Mouse (Mus musculus): ENCODE data around the gene St3gal5. TPM values are rescaled to one million over a fixed set of nuclear protein-coding genes. Genes with fewer than 3 reads are reported as not detected.
"Not testable (repeated sequence)": the region's sequence is repeated elsewhere in the genome, so short reads cannot be mapped to it uniquely, and the experiment has no call there.

St3gal5 gene
- polyA plus RNA-seq, 1 experiment from 2014 or later = 28.8 TPM

DNA sequence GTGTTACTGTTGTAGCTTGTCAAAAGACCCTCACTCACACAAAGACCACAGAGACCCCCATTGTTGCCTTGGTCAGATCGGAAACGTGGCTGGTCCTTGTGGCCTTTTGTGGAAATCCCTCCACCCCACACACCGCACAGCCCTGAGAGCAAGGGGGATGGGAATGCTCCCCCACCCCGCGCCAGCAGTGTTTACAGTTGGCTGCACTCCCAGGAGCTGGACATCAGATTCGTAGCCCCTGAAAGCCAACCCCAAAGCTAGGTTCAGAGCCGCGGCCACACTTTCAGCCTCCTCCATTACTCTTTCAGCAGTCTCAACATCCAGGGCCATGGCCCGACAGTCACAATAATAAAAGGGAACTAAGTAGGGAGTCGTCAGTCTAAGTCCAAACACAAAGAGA, 36.7 kb upstream of the St3gal5 start:
- ATAC-seq (replicated peaks; ENCODE audit: insufficient number of reproducible peaks, low FRiP score, low TSS enrichment, low read depth); H3K9me3 ChIP-seq (replicated peaks; ENCODE audit: control insufficient read depth, low read length); H3K4me3 ChIP-seq (ENCODE audit: low read depth, low read length); H3K27ac ChIP-seq (replicated peaks; ENCODE audit: low read depth, low read length); H3K4me2 ChIP-seq (ENCODE audit: low read depth, low read length); H3K4me1 ChIP-seq (ENCODE audit: control insufficient read depth, insufficient read depth, low read length); DNase-seq (ENCODE audit: low spot score); H3K36me3 ChIP-seq (replicated peaks; ENCODE audit: control insufficient read depth, insufficient read depth, low read depth, low read length); H3K27me3 ChIP-seq (ENCODE audit: control insufficient read depth, insufficient read depth, low read length); H3K9ac ChIP-seq (replicated peaks; ENCODE audit: low read length): not testable (repeated sequence)
- 73% methylated on average over 10 of the region's 10 CpGs for WGBS

DNA sequence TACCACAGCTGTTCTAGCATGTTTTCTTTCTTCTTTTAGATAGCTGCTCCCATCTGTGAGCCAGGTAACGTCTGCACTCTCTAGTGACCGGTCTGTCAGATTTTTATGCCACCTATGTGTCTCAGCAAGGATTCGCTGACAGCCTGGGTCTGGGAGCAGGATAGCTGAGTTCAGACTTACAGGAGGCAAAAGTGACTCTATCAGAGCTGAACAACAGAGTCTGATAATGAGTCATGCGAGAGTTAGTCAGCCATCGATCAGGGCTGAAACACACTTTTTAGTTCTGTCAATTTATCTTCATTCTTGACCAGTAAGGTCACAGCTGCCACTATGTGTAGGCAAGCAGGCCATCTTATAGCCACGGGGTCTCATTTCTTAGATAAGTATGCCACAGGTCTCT, 33.7 kb upstream of the St3gal5 start:
- no peaks in the 10 kb centered on the region for H3K36me3 ChIP-seq (replicated peaks; ENCODE audit: control insufficient read depth, insufficient read depth, low read depth, low read length)
- no peak overlapping the region for H3K9ac ChIP-seq (replicated peaks; ENCODE audit: low read length)
- H3K4me2 ChIP-seq (ENCODE audit: low read depth, low read length) = no peak overlapping the region
- no peaks in the 10 kb centered on the region for H3K4me1 ChIP-seq (ENCODE audit: control insufficient read depth, insufficient read depth, low read length)
- H3K27me3 ChIP-seq (ENCODE audit: control insufficient read depth, insufficient read depth, low read length) = no peaks in the 10 kb centered on the region
- no peaks in the 10 kb centered on the region for H3K9me3 ChIP-seq (replicated peaks; ENCODE audit: control insufficient read depth, low read length)
- no peak overlapping the region for H3K27ac ChIP-seq (replicated peaks; ENCODE audit: low read depth, low read length)
- WGBS = 81% methylated on average over 6 of the region's 6 CpGs
- DNase-seq (ENCODE audit: low spot score) (no peak), ATAC-seq (replicated peaks; ENCODE audit: insufficient number of reproducible peaks, low FRiP score, low TSS enrichment, low read depth) (no peak)
- no peak overlapping the region for H3K4me3 ChIP-seq (ENCODE audit: low read depth, low read length)

GRCm38 (mm10) chr6:72065988-72066387, 31.4 kb upstream of the St3gal5 start:
- no peak overlapping the region for H3K9ac ChIP-seq (replicated peaks; ENCODE audit: low read length)
- 72% methylated on average over 9 of the region's 10 CpGs for WGBS
- H3K27me3 ChIP-seq (ENCODE audit: control insufficient read depth, insufficient read depth, low read length) = no peaks in the 10 kb centered on the region
- H3K4me3 ChIP-seq (ENCODE audit: low read depth, low read length) = no peak overlapping the region
- H3K9me3 ChIP-seq (replicated peaks; ENCODE audit: control insufficient read depth, low read length) = no peaks in the 10 kb centered on the region
- no peak for ATAC-seq (replicated peaks; ENCODE audit: insufficient number of reproducible peaks, low FRiP score, low TSS enrichment, low read depth)
- no peak overlapping the region for H3K27ac ChIP-seq (replicated peaks; ENCODE audit: low read depth, low read length)
- H3K36me3 ChIP-seq (replicated peaks; ENCODE audit: control insufficient read depth, insufficient read depth, low read depth, low read length) = no peaks in the 10 kb centered on the region
- DNase-seq (ENCODE audit: low spot score) = no peak
- H3K4me2 ChIP-seq (ENCODE audit: low read depth, low read length) = no peak overlapping the region
- no peaks in the 10 kb centered on the region for H3K4me1 ChIP-seq (ENCODE audit: control insufficient read depth, insufficient read depth, low read length)

DNA sequence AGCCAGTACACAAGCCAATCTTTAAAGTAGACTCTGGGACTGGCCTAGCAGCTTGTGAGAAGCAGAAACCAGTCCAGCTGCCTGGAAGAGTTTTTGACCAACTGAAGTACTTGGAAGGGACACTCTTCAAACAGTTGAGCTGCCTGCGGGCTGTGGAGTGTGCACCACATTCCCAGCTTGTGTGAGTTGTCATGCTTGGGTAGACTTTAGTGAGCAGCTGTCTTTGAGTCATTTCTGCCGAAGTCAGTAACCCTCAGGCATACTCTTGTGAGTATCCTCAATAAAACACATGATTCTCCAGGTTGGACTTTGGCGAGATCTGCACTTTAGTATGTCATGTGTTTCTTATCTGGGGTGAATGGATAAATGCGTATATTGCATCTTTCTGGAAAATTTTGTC, 29.0 kb upstream of the St3gal5 start:
- DNase-seq (ENCODE audit: low spot score) (no peak), ATAC-seq (replicated peaks; ENCODE audit: insufficient number of reproducible peaks, low FRiP score, low TSS enrichment, low read depth) (no peak)
- no peaks in the 10 kb centered on the region for H3K9me3 ChIP-seq (replicated peaks; ENCODE audit: control insufficient read depth, low read length)
- no peaks in the 10 kb centered on the region for H3K36me3 ChIP-seq (replicated peaks; ENCODE audit: control insufficient read depth, insufficient read depth, low read depth, low read length)
- no peaks in the 10 kb centered on the region for H3K4me1 ChIP-seq (ENCODE audit: control insufficient read depth, insufficient read depth, low read length)
- 88% methylated on average over 4 of the region's 4 CpGs for WGBS
- H3K9ac ChIP-seq (replicated peaks; ENCODE audit: low read length) = no peak overlapping the region
- no peak overlapping the region for H3K4me3 ChIP-seq (ENCODE audit: low read depth, low read length)
- H3K27me3 ChIP-seq (ENCODE audit: control insufficient read depth, insufficient read depth, low read length) = no peaks in the 10 kb centered on the region
- H3K4me2 ChIP-seq (ENCODE audit: low read depth, low read length) = no peak overlapping the region
- H3K27ac ChIP-seq (replicated peaks; ENCODE audit: low read depth, low read length) = no peak overlapping the region

DNA sequence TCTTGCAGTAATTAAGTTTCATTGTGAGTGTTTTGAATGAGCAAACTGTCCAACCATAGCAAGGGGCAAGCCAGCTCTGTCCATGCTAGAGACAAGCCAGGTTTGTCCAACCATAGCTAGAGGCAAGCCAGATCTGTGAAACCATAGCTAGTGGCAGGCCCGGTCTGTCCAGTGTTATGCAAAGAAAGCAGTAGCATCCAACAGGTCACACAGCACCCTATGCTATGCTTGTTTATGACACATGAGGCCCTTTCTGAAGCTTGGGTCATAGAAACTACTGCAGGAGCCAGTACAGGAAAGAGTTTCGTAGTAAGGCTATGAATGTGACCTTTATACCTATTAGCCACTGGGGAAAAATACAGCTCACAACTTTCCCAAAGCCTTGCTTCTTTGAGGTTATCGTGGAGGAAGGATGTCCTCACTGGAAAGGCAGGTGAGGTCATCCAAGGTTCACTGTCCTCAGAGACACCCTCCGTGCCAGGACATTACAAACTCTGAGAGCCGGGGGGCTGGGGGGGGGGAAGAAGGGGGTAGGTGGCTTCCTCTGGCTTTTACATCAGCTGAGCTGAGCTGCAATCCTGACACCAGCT, 26.0 kb upstream of the St3gal5 start:
- H3K4me1 ChIP-seq (ENCODE audit: control insufficient read depth, insufficient read depth, low read length) = no peaks in the 10 kb centered on the region
- H3K9me3 ChIP-seq (replicated peaks; ENCODE audit: control insufficient read depth, low read length) = no peaks in the 10 kb centered on the region
- no peak overlapping the region for H3K27ac ChIP-seq (replicated peaks; ENCODE audit: low read depth, low read length)
- no peaks in the 10 kb centered on the region for H3K36me3 ChIP-seq (replicated peaks; ENCODE audit: control insufficient read depth, insufficient read depth, low read depth, low read length)
- no peaks in the 10 kb centered on the region for H3K27me3 ChIP-seq (ENCODE audit: control insufficient read depth, insufficient read depth, low read length)
- H3K9ac ChIP-seq (replicated peaks; ENCODE audit: low read length) = no peak overlapping the region
- WGBS = 79% methylated on average over 5 of the region's 5 CpGs
- ATAC-seq (replicated peaks; ENCODE audit: insufficient number of reproducible peaks, low FRiP score, low TSS enrichment, low read depth) (no peak), DNase-seq (ENCODE audit: low spot score) (no peak)
- H3K4me3 ChIP-seq (ENCODE audit: low read depth, low read length) = no peak overlapping the region
- H3K4me2 ChIP-seq (ENCODE audit: low read depth, low read length) = no peak overlapping the region

- H3K36me3 ChIP-seq (replicated peaks; ENCODE audit: control insufficient read depth, insufficient read depth, low read depth, low read length) = no peaks in the 10 kb centered on the region
- H3K4me3 ChIP-seq (ENCODE audit: low read depth, low read length) = no peak overlapping the region
- ATAC-seq (replicated peaks; ENCODE audit: insufficient number of reproducible peaks, low FRiP score, low TSS enrichment, low read depth) (no peak), DNase-seq (ENCODE audit: low spot score) (no peak)
- no peaks in the 10 kb centered on the region for H3K4me1 ChIP-seq (ENCODE audit: control insufficient read depth, insufficient read depth, low read length)
- WGBS = 94% methylated on average over 4 of the region's 4 CpGs
- no peak overlapping the region for H3K9ac ChIP-seq (replicated peaks; ENCODE audit: low read length)
- no peaks in the 10 kb centered on the region for H3K9me3 ChIP-seq (replicated peaks; ENCODE audit: control insufficient read depth, low read length)
- no peaks in the 10 kb centered on the region for H3K27me3 ChIP-seq (ENCODE audit: control insufficient read depth, insufficient read depth, low read length)
- H3K4me2 ChIP-seq (ENCODE audit: low read depth, low read length) = no peak overlapping the region
- H3K27ac ChIP-seq (replicated peaks; ENCODE audit: low read depth, low read length) = no peak overlapping the region
Observed at GRCm38 (mm10) chr6:72073781-72074180, 23.6 kb upstream of the St3gal5 start.

DNA sequence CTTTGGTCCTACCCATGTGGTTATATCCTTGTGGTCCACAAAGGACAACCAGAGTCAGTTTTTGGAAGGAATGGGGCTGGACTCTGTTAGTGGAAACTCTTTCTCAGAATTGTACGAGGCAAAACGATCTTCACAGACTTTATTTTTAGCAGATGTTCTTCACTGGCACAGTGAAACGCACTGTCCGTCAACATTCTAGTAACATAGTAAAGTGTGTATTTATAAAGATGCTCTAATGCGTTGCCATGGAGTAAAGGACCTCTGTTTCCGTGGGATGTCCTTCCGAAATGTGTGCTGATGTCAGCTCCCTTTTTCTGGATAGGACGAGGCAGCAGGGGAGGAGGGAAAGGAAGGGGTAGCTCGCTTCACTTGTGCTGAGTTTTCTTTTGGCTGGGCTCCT, 20.9 kb upstream of the St3gal5 start:
- no peak for DNase-seq (ENCODE audit: low spot score)
- no peak for ATAC-seq (replicated peaks; ENCODE audit: insufficient number of reproducible peaks, low FRiP score, low TSS enrichment, low read depth)
- Histone ChIP-seq H3K36me3 (replicated peaks; ENCODE audit: control insufficient read depth, insufficient read depth, low read depth, low read length) (no peaks in the 10 kb centered on the region), H3K4me1 (ENCODE audit: control insufficient read depth, insufficient read depth, low read length) (no peaks in the 10 kb centered on the region), H3K4me2 (ENCODE audit: low read depth, low read length) (no peak overlapping the region), H3K27me3 (ENCODE audit: control insufficient read depth, insufficient read depth, low read length) (no peaks in the 10 kb centered on the region), H3K9me3 (replicated peaks; ENCODE audit: control insufficient read depth, low read length) (no peaks in the 10 kb centered on the region), H3K27ac (replicated peaks; ENCODE audit: low read depth, low read length) (no peak overlapping the region), H3K4me3 (ENCODE audit: low read depth, low read length) (no peak overlapping the region), H3K9ac (replicated peaks; ENCODE audit: low read length) (no peak overlapping the region)
- 81% methylated on average over 8 of the region's 9 CpGs for WGBS

DNA sequence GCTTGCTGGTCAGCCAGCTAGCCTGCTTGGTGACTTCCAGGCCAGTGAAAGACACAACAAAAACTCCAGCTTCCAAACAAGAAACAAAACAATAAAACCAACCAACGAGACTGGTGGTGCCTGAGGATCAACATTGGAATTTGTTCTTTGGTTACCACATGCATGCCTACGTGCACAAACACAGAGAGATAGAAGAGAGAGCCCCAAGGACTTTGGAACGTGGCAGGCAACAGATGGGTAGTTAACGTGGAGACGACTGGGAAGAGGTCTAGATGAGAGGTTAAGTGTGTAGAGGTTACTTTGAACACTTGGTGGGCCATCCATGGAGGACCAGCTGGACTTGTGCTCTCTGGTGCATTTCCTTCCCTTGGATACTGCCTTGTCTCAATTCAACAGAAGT, 19.2 kb upstream of the St3gal5 start:
- H3K4me2 ChIP-seq (ENCODE audit: low read depth, low read length) = no peak overlapping the region
- H3K36me3 ChIP-seq (replicated peaks; ENCODE audit: control insufficient read depth, insufficient read depth, low read depth, low read length) = no peaks in the 10 kb centered on the region
- ATAC-seq (replicated peaks; ENCODE audit: insufficient number of reproducible peaks, low FRiP score, low TSS enrichment, low read depth) (no peak), DNase-seq (ENCODE audit: low spot score) (no peak)
- no peaks in the 10 kb centered on the region for H3K9me3 ChIP-seq (replicated peaks; ENCODE audit: control insufficient read depth, low read length)
- no peak overlapping the region for H3K4me3 ChIP-seq (ENCODE audit: low read depth, low read length)
- no peak overlapping the region for H3K9ac ChIP-seq (replicated peaks; ENCODE audit: low read length)
- H3K27ac ChIP-seq (replicated peaks; ENCODE audit: low read depth, low read length) = no peak overlapping the region
- no peaks in the 10 kb centered on the region for H3K4me1 ChIP-seq (ENCODE audit: control insufficient read depth, insufficient read depth, low read length)
- 87% methylated on average over 5 of the region's 5 CpGs for WGBS
- no peaks in the 10 kb centered on the region for H3K27me3 ChIP-seq (ENCODE audit: control insufficient read depth, insufficient read depth, low read length)

All from embryonic facial prominence, embryonic 11.5 days (tissue).